Mouse (Mus musculus) bone marrow, adult 2 months (tissue): ENCODE data around the gene Bsnd. TPM values are rescaled to one million over a fixed set of nuclear protein-coding genes. Genes with fewer than 3 reads are reported as not detected.

ENCODE experiments used
- H3K27ac ChIP-seq: fragments of 200-500 bp; 2 replicates; pipeline ENCODE4 v1.5.1; 2012; ENCODE audit warnings: low read depth, mild to moderate bottlenecking, control low read depth, inconsistent platforms, low read length; ENCODE audit not compliant: control insufficient read depth, poor library complexity, insufficient read depth
- H3K4me1 ChIP-seq: fragments of 200-500 bp; 2 replicates; pipeline ENCODE4 v1.6.1; 2011; ENCODE audit warnings: low read length; ENCODE audit not compliant: control insufficient read depth, insufficient read depth
- H3K4me3 ChIP-seq: fragments of 200-500 bp; replicated peaks from 2 replicates; pipeline ENCODE3; 2011; ENCODE audit warnings: mild to moderate bottlenecking, low read depth, low read length, control low read depth; ENCODE audit not compliant: control insufficient read depth
- CTCF ChIP-seq: fragments of 200-500 bp; IDR thresholded peaks from 2 replicates; pipeline ENCODE4 v1.5.1; 2011; ENCODE audit warnings: low read length, control low read depth; ENCODE audit not compliant: control insufficient read depth, insufficient read depth
- POLR2A ChIP-seq: fragments of 200-500 bp; IDR thresholded peaks from 2 replicates; pipeline ENCODE4 v1.6.1; 2011; ENCODE audit warnings: low read depth, mild to moderate bottlenecking, control low read depth, low read length, borderline replicate concordance; ENCODE audit not compliant: control insufficient read depth
- WGBS: fragments of 180-500 bp; shearing (Covaris S2); methylation state at CpG from one replicate; pipeline ENCODE4 v1.1.7; 2018; 5-methylcytosine and 5-hydroxymethylcytosine counted together
- polyA plus RNA-seq: library from polyadenylated mRNA; stranded (reverse); fragments of >200 nt; gene quantifications from 2 replicates; pipeline ENCODE4 v1.2.4, GENCODE M21; 2011; ENCODE audit warnings: low replicate concordance; ENCODE audit not compliant: missing spikeins, insufficient read depth, insufficient read length

The Bsnd gene
- not detected in 2 replicates for polyA plus RNA-seq

DNA sequence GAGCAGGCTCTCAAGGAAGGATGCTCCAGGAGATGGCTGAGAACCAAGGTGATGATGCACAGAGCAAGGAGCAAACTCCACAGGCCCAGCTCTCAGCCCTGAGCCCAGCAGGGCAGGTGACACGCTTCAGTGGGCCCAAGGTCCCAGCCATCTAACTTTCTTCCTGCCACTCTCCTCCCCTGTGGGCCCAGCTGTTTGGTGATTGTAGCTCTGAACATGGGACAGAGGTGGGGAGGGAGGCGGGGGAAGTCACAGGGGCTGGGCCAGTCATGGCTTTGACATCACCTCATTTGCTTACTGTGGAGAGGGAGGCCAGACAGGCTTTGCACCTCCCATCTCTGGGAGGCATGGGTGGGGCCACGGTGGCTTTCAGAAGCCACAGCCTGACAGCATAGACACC, at the start of gene Bsnd:
TSS of gene Bsnd (minus strand) at position 168 of the 400 bp plus-strand sequence.
- WGBS = 43% methylated on average over 3 of the region's 3 CpGs

DNA sequence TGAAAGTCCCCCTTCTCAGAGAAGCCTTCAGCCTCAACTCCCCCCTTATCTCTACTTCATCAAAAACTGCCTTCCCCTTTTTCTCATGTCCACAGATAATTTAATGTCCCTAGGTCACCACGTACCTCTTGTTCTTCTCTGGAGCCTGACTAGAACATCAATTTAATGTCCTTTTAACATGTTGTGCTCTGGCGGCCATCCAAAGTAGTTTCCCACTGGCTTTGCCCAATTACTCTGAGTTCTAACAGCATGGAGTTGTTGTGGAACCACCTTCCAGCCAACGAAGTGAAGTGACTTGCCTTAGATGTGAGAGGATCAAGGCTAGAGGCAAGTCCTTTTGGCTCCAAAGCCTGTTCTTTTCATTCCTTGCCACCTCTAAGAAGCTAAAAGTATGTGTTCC, 49.4 kb upstream of the Bsnd start:
- TF ChIP-seq CTCF = no peak
- no peak for TF ChIP-seq POLR2A
- 33% methylated on average over 3 of the region's 3 CpGs for WGBS

More for the DNA sequence above, at the start of gene Bsnd:
- TF ChIP-seq POLR2A = no peak
- no peak for TF ChIP-seq CTCF
- H3K4me1 ChIP-seq = no peaks in the 10 kb centered on the region
- no peak within 1 kb of the TSS for H3K27ac ChIP-seq
- H3K4me3 ChIP-seq = no peak within 1 kb of the TSS

DNA sequence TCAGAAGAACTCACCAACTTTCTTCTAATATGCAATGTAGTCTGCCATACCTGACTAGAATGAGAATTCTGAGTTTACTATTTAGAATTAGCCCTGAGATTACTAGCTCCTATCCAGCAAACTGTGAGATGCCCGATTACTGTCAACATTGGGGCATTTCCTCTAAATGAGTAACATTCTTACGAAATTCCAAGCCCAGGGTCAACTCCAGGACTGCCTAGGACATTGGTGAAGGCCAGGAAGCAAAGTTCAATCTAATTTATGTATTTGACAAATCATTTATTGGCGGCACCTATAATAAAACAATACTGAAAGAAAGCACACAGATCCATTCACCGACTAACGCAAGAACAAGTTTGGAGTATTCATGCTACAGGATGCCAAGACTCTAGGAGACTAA, 47.7 kb upstream of the Bsnd start:
- Histone ChIP-seq H3K27ac (no peak overlapping the region), H3K4me3 (no peak overlapping the region), H3K4me1 (no peaks in the 10 kb centered on the region)
- TF ChIP-seq POLR2A (no peak), CTCF (no peak)
- 83% methylated on average over 5 of the region's 5 CpGs for WGBS

More for the DNA sequence above, 49.4 kb upstream of the Bsnd start:
- Histone ChIP-seq H3K4me3 (no peak overlapping the region), H3K4me1 (no peaks in the 10 kb centered on the region), H3K27ac (no peak overlapping the region)

DNA sequence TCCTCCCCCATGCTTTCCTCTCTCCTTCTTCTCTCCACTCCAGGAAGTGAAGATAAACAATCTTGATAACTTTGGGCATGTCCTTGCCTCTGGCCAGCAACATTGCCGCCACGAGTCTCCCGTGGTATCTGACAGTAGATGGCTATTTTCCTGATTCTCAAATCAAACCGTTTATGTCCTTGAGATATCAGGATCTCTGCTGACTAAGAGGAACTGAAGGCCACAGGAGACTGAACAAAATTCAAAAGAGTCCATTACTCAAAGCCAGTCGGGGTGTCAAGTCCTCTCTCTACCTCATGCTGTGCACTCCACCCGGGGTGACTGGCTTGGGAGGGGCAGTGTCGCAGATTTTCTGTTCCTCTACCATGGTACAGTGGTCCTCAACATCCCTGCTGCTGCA, 42.2 kb upstream of the Bsnd start:
- 35% methylated on average over 7 of the region's 7 CpGs for WGBS
- Histone ChIP-seq H3K27ac (no peak overlapping the region), H3K4me3 (no peak overlapping the region), H3K4me1 (no peaks in the 10 kb centered on the region; the same call in 1 of the 2 replicates)
- TF ChIP-seq CTCF (no peak), POLR2A (no peak)

DNA sequence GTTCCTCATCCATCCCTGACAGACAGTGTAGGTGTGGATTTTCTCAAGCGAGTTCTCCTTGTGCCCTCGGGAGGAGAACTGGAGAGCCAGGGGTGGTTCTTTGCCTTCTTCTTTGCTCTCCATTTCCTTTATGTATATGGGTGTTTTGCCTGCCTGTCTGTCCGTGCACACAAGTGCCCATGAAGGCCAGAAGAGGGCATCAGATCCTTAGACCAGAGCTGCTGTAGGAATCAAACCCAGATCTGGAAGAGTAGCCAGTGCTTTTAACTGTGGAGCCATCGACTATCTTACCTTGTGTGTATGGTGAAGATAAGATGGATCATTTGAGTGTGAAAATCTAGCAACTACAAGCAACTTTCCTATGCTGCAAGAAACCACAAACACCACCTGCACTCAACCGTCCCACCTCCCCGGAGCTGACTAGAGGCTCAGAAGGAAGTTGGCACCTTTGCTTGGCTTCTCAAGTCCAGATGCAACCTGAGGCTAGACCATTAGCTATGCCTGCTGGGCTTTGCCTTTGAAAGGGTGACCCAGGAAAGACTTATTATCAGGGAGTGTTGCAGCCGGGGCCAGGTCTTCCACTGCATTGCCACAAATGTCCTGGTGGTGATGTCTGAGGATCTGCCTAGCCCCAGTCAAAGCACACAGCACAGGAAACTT, 41.5 kb upstream of the Bsnd start:
- no peak for TF ChIP-seq POLR2A
- TF ChIP-seq CTCF = no peak
- no peak overlapping the region for H3K4me3 ChIP-seq
- whole genome bisulfite sequencing = 13% methylated on average over 7 of the region's 7 CpGs

DNA sequence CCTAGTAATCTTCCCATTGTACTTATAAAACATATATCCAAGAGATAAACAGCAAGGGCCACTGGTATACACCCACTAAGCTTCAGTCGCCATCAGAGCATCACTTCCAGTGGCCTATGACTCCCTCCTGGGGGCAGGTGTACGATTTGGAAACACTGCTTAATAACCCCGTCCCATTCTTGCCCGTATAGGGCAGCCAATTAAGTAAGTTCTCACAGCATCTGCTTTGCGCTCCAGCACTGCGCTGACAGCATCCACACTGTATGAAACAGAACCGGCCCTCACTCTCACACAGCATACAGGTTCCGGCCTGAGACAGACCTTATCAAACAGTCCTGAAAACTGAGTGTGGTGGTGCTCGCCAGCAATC, 38.0 kb upstream of the Bsnd start:
- 76% methylated on average over 9 of the region's 9 CpGs for WGBS
- no peak overlapping the region for H3K27ac ChIP-seq
- H3K4me3 ChIP-seq = no peak overlapping the region
- TF ChIP-seq POLR2A (no peak), CTCF (no peak)
- no peaks in the 10 kb centered on the region; the same call in 1 of the 2 replicates for H3K4me1 ChIP-seq

More for the DNA sequence above, 41.5 kb upstream of the Bsnd start:
- no peaks in the 10 kb centered on the region; the same call in 1 of the 2 replicates for H3K4me1 ChIP-seq
- no peak overlapping the region for H3K27ac ChIP-seq

DNA sequence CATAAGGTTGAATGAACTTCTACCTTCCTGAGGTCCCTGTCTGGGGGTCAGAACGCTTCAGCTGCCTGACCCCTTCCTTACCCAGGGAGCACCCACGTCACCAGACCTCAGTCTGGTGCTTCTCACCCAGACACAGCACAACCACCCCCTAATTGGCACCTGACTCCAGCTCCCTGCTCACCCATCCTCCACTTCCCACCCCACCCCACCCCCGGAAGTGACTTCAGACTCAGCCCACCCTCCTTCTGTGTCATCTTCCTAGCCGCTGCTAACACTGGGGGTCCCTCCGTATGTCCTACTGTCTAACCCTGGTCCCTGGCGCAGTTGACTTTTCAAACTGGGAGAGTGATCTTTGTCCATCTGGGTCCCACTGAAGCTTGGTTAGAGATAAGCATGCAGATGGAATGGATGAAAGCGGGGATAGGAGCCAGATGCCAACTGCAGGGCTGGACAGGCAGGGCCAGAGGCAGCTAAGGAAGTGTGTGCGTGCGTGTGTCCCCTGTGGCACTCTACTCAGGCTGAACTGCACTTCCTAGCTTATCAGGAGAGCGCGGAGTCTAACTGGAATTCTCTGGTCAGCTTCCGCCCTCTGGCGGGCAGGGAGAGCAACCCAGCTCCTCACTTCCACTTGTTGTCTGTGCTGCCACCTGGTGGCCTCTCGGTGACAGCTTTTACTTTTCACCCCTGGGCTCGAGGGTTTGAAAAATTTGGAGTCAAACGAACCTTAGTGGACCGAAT, 37.5 kb upstream of the Bsnd start:
- H3K27ac ChIP-seq = no peak overlapping the region

DNA sequence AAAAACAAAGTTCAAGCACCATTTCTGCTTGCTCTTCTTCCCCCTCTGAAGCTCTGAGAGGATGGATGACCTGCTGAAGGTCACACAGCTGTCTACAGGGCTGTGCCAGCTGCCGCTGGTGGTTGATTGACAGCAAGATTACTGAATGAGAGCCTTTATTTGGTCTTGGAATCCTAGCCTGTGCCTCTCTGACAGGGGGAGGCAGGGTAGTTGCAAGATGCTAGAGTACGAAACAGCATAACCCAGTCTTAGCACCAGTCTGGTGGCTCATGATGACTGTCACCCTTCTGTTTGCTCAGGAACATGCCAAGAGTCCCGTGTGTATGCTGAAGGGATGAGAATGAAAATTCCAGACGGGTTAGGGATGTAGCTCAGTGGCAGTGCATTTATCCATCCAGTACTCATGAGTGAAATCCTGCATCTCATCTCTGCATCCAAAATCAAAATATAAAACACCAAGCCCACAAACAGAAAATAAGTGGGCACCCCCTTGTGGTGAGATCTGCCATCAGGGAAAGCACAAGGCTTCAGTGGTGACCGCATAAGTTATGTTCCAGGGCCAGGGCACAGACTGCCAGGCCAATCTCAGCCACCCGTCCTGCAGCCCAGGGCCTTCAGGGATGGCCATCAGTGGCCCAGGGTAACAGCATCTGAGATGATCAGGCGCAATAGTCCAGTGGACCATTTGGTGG, 35.9 kb upstream of the Bsnd start:
- TF ChIP-seq POLR2A = no peak
- TF ChIP-seq CTCF = no peak
- H3K4me1 ChIP-seq = no peaks in the 10 kb centered on the region; the same call in 1 of the 2 replicates
- 78% methylated on average over 7 of the region's 7 CpGs for WGBS
- no peak overlapping the region for H3K4me3 ChIP-seq
- no peak overlapping the region for H3K27ac ChIP-seq

More for the DNA sequence above, 37.5 kb upstream of the Bsnd start:
- 14% methylated on average over 17 of the region's 17 CpGs for WGBS
- peak overlapping the region; percentile 53 for H3K4me3 ChIP-seq
- no peaks in the 10 kb centered on the region; the same call in 1 of the 2 replicates for H3K4me1 ChIP-seq
- TF ChIP-seq POLR2A = no peak
- TF ChIP-seq CTCF = peak; percentile 99
